ENCODE assay signal across 22 mouse cellular contexts in genomic region chr3:157359840-157360239, GRCm38 (mm10).
"Had no signal": no experiment of that assay in that cellular context is flagged by ENCODE, and none has a peak within 500 bp of the region (broad histone marks: within the 10 kb centered on the region; RNA-seq: fewer than 3 reads in every experiment).

No protein-coding gene starts in this region.

- H3K4me3 ChIP-seq: layer of hippocampus, adult 2 months; left cerebral cortex, adult 2 months; lung, embryonic 15.5 days; megakaryocyte, embryonic 14.5 days; midbrain, embryonic 10.5 days; midbrain, embryonic 13.5 days; myocyte had no signal

- H3K4me2 ChIP-seq: liver, embryonic 11.5 days; lung, embryonic 15.5 days; midbrain, embryonic 13.5 days had no signal

- H3K27ac ChIP-seq: kidney, postnatal 0 days; layer of hippocampus, adult 2 months; left cerebral cortex, adult 2 months; liver, embryonic 14.5 days; lung, embryonic 15.5 days; midbrain, embryonic 10.5 days; midbrain, embryonic 13.5 days; stomach, postnatal 0 days had no signal

- H3K36me3 ChIP-seq: lung, embryonic 15.5 days; midbrain, embryonic 10.5 days; midbrain, embryonic 13.5 days had no signal

- DNase-seq: kidney, adult 2 months; kidney, postnatal 25 days; layer of hippocampus, adult 9-11 months; lung, adult 18-20 months; lung, postnatal 10 days; lung, postnatal 4 days; right cerebral cortex, postnatal 4 days; thymus, adult 2 months; thymus, postnatal 14 days; thymus, postnatal 4 days had no signal

- H3K9ac ChIP-seq: liver, embryonic 14.5 days; lung, embryonic 15.5 days; midbrain, embryonic 13.5 days had no signal

- H3K9me3 ChIP-seq: lung, embryonic 15.5 days; midbrain, embryonic 10.5 days; midbrain, embryonic 13.5 days had no signal

- H3K27me3 ChIP-seq: lung, embryonic 15.5 days; megakaryocyte, embryonic 14.5 days; midbrain, embryonic 13.5 days had no signal

- H3K4me1 ChIP-seq: megakaryocyte, embryonic 14.5 days; midbrain, embryonic 10.5 days; midbrain, embryonic 13.5 days had no signal

- ATAC-seq: midbrain, embryonic 13.5 days; midbrain, embryonic 16.5 days had no signal
